Mouse (Mus musculus) ES-CJ7 (cell line): ENCODE results near the gene Efemp1.

Experiments used
- DNase-seq: peaks from one replicate; pipeline ENCODE4 v3.0.0; 2011; ENCODE audit warnings: low read depth, low spot score

Gene Efemp1

GRCm38 (mm10) chr11:28853102-28853800 is at the start of gene Efemp1:
Efemp1 (plus strand) TSS chr11:28853204.
- peak; percentile 75 for DNase-seq

GRCm38 (mm10) chr11:28808685-28809084 is 44.3 kb upstream of the Efemp1 start:
- DNase-seq = peak; percentile 68

DNA sequence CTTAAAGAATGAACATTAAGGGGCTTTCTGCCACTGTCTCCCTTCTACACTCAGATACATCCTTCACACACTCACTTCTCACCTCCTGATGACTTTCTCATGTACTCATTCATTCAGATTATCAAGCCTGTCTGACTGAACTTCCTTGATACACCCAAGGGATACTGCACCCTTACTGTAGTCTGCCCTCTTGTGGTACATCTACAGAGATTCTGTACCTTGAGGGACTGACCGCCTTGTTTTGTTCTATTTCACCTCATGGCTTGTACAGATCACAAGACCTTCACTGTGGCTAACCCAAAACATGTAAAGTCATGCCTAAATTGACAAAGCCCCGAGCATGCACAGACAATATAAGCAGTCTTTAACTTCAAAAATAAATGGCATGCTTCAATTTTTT is 41.1 kb upstream of the Efemp1 start:
- peak; percentile 49 for DNase-seq

- no peak for DNase-seq
Observed at GRCm38 (mm10) chr11:28812564-28812963, 40.4 kb upstream of the Efemp1 start.

DNA sequence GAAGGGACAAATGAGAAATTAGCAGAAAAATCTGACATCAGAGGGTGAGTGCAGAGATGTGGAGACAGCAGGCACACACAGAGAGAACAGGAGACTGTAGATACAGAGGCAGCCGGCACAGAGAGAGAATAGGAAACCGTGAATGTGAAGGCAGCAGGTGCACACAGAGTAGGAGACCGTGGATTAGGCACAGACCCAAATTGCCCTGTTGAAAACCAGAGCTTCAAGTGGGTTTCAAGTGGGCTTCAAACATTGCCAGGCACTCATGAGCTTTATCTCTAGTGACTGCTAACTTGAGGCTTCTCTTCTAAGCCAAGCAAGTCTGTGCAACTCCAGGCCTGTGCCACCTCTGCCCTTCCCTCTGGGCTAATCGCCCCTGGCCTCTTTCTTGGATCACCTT is 35.6 kb upstream of the Efemp1 start:
- DNase-seq = no peak

GRCm38 (mm10) chr11:28826950-28827349 is 26.1 kb upstream of the Efemp1 start:
- DNase-seq = no peak

DNA sequence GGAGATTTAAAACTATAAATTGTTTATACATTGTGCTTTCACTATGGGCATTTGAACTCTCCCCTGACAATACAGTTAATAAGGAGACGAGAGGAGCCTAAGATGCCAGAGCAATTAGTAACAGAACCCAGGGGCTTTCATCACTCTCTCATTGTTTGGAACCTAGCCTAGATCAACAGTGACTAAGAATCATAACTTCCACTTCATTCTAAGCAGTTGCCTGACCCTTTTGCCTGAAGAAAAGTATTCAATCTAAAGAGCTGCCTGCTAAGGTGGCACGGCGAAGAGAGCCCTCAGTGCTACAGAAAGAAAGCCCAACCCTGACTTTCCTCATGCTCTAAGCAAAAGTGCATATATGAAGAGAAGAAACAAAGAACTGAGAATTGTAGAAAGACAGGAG is 19.2 kb upstream of the Efemp1 start:
- no peak for DNase-seq

DNA sequence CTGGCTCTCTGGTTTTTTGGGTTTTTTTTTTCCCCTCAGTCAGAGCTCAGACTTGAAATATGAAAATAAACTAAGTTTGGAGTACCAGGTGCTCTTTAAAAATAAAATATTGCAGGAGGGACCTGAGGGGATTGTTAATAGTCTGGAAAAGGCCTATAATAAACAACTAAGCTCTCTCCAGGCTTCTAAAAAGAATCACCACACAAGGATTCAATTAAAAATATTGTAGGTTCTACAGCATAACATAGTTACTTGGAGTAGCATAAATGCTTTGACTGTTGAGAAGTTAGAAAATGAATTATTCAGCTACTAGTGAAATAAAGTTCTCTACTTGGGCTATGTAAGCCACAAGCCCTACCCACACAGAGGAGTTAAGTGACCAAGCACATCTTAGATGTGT is 17.9 kb upstream of the Efemp1 start:
- DNase-seq = no peak

DNA sequence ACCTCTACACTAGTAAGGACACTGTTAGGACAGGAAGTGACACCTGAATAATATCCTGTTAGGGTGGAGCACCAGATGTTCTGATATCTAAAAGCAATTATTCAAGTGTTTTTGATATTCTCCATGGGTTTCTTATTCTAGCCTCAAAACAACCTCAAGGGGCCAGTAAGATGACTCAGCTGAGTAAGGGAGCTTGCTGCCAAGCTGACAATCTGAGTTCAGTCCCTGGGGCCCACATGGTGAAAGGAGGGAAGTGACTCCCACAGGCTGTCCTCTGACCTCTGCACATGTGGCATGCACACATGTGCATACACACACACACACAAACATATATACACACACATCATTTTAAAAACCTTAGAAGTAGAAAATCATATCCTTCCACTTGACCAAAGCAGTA is 3.2 kb upstream of the Efemp1 start:
- no peak for DNase-seq

DNA sequence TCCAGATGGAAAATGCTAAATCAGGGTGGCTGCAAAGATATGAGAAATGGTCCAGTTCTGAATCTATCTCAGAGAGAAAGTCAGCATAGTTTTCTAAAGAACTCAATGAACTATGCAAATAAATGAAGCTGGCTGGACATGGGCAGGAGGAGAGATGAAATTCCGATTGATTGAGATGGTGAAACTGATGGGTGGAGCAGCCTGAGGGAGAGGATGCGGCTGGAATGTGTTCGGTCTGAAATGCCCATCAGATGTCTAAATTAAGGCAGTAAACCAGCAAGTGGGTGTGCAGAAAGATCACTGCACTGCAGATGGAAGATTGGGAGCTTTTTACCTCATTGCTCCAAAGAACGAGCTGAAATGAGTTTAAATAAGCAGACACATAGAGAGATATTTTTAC is 1.4 kb upstream of the Efemp1 start:
- DNase-seq = no peak

DNA sequence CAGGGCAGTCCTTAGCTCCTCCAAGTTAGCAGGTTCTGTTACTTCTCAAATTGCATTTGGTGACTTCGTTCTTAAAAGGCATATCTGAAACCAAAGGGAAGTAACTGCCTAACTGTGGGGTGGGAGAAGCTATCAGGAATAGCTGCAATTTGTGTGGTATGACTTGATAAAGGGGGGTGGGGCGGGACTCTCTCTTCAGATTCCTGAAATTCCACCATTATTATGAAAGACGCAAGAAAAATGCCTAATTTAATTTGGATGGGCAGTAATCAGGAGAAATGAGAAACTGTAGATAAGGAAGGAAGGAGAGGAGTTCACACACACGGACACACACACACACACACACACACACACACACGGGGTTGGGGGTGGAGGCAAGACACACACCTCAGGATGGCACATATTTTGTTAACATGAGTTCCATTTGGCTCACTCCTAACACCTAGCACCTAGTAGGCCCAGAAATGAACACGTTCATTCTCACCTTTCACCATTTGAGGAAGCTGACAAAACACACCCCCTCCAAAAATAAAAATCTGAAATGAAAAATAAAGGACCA is 564 bp upstream of the Efemp1 start:
- no peak for DNase-seq

- DNase-seq = no peak
Observed at GRCm38 (mm10) chr11:28859125-28859524, 6.1 kb downstream of the Efemp1 start.

GRCm38 (mm10) chr11:28869129-28869528 is 16.1 kb downstream of the Efemp1 start:
- no peak for DNase-seq

DNA sequence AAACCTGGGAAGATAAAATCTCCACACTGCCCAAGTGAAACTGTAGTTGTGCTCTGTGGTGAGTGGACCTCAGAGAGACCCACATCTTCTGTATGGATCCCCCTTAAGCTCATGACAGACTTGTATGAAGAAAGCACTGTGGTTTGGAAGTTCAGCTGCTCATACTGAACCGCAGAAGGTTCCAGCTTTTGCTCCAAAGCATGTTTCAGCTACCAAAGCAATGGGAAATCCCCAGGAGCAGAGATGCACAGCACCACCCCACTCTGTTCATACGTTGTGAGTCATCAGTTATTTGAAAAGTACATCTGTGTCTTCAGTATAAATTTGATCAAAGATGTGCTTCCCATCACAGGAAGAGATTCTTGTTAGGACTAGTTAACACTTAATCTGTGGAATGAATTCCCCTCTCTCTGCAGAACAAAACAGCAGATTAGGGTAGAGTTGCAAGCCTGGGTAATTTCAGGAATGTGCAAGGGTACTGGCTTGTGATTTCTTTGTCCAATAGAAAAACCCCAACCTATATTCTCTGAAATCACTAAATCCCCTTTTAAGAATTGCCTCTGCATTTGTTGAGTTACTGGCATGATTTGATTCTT is 28.5 kb downstream of the Efemp1 start:
- no peak for DNase-seq

- DNase-seq = no peak
Observed at GRCm38 (mm10) chr11:28883106-28883505, 30.1 kb downstream of the Efemp1 start.

DNA sequence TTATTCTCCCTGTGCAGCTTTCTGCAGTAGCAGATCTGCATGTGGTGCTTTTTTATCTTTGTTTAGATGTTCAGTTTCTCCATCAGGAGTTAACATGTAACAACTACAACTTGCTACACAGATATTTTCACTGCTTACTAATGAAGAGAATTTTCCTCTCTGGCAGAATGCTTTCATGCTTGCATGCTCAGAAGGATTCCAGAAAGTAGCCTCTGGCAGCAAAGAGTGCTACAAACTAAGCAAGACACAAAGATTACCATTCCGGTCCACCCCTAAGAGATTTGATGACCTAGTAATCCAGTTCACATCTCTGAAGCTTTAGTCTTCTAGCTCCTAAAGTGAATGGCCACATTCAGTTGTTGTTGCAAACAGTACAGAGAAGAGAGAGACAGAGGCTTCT is 36.5 kb downstream of the Efemp1 start:
- DNase-seq = no peak

GRCm38 (mm10) chr11:28891515-28891914 is 38.5 kb downstream of the Efemp1 start:
- no peak for DNase-seq

- DNase-seq = no peak
Observed at GRCm38 (mm10) chr11:28899420-28899819, 46.4 kb downstream of the Efemp1 start.

GRCm38 (mm10) chr11:28904596-28904995 is 51.6 kb downstream of the Efemp1 start:
- DNase-seq = no peak

DNA sequence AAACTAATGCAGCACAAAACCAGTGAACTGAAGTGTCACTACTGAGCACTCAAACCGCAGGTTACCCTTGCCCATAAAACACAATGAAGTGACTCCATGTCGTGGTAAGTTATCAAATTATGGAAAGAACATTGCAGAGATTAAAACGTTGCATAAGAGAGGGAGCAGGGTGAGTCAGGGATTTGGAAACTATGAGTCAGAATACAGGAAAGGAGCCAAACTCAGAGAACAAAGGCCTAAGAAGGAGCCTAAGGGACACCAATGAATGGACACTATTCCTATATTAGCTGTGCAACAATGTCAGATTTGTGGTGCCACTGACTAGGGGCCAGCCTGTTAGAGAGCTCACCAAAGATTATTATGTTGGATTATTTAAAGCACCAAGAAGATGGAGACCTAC is 53.3 kb downstream of the Efemp1 start:
- DNase-seq = no peak

DNA sequence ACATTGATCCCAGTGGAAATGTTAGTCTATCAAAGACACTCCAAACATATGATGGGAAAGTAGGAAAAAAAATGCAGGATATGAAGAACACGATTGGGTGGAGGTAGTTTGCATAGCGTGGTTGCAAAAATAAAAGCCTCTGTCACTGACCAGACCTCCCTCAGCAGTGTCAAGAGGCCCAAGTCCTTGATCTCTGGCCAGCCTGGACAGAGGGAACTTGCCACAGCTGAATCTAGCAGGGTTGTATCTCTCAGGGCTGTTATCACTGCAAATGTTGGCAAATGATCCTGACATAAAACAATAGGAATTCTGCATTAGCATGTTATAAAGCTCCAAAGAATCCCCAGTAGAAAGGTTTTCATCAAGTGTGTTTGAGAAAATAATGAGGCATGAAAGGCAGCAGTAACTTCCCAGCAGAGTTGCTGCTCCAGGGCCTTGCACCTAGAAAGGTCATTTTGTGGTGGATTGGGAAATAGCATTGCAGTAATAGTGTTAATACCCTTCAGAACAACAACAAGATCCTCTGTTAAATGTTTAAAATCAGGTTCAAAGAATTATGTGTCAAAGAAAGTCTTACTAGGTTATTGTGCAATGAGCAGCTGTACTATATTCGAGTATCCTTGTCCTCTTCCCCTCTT is 56.0 kb downstream of the Efemp1 start:
- no peak for DNase-seq

DNA sequence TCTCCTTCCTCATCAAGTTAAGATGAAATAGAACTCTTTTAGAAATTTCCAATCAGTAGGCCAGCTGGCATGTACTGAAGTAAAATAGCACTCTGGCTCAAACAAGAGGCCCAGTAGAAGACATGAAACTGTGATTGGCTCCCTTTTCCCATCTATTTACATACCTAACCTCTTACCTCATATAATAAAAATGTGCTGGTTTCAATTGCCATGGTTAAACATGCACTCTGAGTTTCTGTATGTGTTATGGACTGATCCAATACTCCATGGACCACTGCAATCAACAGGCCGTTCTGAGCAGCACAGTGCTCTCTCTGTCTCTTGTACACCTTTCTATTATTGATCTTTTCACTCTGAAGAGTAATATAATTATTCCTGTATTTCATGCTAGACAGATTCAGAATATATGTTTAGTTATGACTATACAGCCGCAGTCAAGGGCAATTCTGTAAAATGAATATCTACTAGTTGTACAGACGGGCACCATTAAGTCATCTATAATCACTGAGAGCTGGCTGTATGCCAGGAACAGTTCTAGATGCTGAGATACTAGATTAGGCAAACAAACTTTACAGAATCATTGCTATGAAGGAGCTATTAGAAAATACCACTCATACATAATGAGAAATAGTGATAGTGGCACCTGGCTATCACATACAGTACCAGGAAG is 59.6 kb downstream of the Efemp1 start:
- no peak for DNase-seq
